Mouse (Mus musculus): ENCODE results near the gene Hlcs. TPM values are rescaled to one million over a fixed set of nuclear protein-coding genes. Genes with fewer than 3 reads are reported as not detected.
A peak's percentile ranks its signal among the peaks of the same experiment; 100 is the strongest.

Gene Hlcs
- polyA plus RNA-seq, 1 experiment from 2014 or later, result 7.9 TPM

DNA sequence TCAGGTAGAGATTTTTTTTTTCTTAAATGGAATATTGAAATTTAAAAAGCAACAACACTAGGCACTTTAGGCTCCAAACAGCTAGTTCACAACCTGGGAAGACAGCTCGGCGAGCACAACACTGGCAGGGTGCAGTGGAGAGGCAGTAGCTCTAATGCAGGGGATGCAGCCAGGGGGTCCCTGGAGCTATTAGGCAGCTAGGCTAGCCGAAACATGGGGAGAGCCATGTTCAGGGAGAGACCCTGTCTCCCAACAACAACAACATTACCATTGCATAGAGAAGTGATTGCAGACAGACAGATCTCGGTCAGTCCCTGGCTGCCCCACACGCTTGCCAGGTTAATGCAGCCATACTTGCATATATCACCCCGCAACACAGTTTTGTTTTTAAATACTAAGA is 58.3 kb downstream of the Hlcs start:
- no peak for ATAC-seq
- Histone ChIP-seq H3K4me2 (ENCODE audit: low read length) (no peak overlapping the region), H3K27ac (ENCODE audit: low read depth, low read length) (no peak overlapping the region), H3K36me3 (ENCODE audit: control insufficient read depth, insufficient read depth, low read length) (no peaks in the 10 kb centered on the region), H3K4me1 (ENCODE audit: control insufficient read depth, insufficient read depth, low read depth, low read length) (no peaks in the 10 kb centered on the region), H3K4me3 (ENCODE audit: low read length) (no peak overlapping the region), H3K9ac (ENCODE audit: low read depth, low read length) (no peak overlapping the region), H3K9me3 (ENCODE audit: control insufficient read depth, low read length) (no peaks in the 10 kb centered on the region), H3K27me3 (replicated peaks; ENCODE audit: control insufficient read depth, insufficient read depth, low read length) (no peaks in the 10 kb centered on the region)
- WGBS, result 96% methylated on average over 6 of the region's 6 CpGs

DNA sequence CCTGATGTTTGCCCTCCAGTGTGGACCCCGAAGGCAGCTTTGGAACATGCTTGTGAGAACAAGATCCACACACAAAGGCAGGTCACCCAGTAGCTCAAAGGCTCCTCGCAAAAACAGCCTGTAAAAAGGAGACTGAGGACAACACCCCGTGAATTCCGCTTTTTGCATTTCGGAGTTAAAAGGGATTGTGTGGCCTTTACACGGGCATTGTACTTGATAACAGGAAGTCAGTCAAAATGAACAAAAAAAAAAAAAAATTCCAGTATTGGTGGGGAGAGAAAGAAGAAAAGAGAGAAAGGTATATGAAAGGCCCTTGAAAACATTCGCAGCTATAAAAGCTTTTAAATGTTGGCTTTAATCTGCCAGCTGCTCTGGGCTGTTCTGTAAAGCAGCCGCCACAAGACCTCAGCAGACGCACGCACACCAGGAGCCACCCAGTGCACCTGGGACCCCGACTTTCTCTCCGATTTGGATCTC is 58.9 kb downstream of the Hlcs start:
- Histone ChIP-seq H3K36me3 (ENCODE audit: control insufficient read depth, insufficient read depth, low read length) (no peaks in the 10 kb centered on the region), H3K27ac (ENCODE audit: low read depth, low read length) (no peak overlapping the region), H3K4me1 (ENCODE audit: control insufficient read depth, insufficient read depth, low read depth, low read length) (0 out of 2 replicates have a peak, but pooled peaks cover 3% of the 10 kb centered on the region), H3K9me3 (ENCODE audit: control insufficient read depth, low read length) (no peaks in the 10 kb centered on the region), H3K9ac (ENCODE audit: low read depth, low read length) (no peak overlapping the region; the same call in 1 of the 2 replicates), H3K27me3 (replicated peaks; ENCODE audit: control insufficient read depth, insufficient read depth, low read length) (no peaks in the 10 kb centered on the region), H3K4me2 (ENCODE audit: low read length) (no peak overlapping the region), H3K4me3 (ENCODE audit: low read length) (no peak overlapping the region)
- WGBS, result 59% methylated on average over 12 of the region's 12 CpGs
- ATAC-seq, result no peak

DNA sequence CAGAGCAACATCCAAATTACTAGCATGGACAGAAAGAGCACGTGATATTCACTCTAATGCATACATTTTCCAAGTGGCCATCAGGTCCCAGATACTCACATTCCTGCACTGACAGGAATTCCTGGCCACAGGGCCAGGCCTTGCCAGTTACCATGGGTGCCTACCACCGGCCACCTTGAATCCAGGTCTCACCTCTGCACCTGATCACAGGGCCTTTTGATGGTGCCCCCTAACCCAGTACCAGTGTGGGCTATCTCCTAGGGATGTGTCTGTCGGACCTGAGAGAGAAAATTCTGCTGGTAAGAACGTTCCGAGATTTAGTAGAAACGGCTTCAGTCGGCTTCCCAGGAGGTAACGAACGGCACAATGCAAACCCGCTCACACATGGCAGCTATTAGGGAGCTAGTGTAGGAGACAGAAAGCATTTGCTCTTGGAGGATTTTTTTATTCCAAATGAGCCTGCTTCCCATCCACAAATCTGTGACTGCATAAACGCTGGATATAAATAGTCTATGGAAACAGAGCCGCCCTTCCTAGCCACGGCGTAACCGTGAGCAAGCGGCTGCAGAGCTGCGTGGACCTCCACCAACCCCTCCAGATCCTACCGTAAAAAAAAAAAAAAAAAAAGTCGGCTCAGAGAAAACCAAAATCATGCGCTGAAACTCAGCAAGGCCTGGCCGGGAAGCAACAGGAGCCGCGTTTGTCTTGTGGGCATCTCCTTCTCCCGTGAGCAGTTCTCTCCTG is 59.5 kb downstream of the Hlcs start:
- Histone ChIP-seq H3K36me3 (ENCODE audit: control insufficient read depth, insufficient read depth, low read length) (no peaks in the 10 kb centered on the region), H3K27ac (ENCODE audit: low read depth, low read length) (no peak overlapping the region), H3K4me3 (ENCODE audit: low read length) (no peak overlapping the region), H3K27me3 (replicated peaks; ENCODE audit: control insufficient read depth, insufficient read depth, low read length) (no peaks in the 10 kb centered on the region), H3K4me1 (ENCODE audit: control insufficient read depth, insufficient read depth, low read depth, low read length) (0 out of 2 replicates have a peak, but pooled peaks cover 3% of the 10 kb centered on the region), H3K9me3 (ENCODE audit: control insufficient read depth, low read length) (no peaks in the 10 kb centered on the region), H3K9ac (ENCODE audit: low read depth, low read length) (no peak overlapping the region), H3K4me2 (ENCODE audit: low read length) (no peak overlapping the region)
- ATAC-seq, result no peak
- WGBS, result 68% methylated on average over 24 of the region's 24 CpGs

DNA sequence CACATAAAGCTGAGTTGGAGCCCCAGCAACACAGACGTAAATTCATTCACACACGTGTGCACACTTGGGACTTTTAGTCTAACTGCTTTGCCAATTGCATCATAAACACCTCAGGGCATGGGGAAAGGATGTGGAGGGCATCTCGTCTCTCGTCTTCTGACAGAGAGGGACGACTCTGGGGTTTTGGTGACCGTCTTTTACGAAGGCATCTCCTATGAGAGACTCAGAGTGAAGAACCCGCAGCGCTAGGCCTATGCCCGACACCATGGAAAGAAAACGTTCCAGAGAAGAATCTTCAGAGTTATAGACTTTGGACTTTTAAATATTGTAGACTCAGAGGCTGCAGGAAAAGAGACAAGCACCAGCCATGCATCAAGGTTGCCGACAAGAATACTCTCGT is 61.6 kb downstream of the Hlcs start:
- ATAC-seq, result no peak
- Histone ChIP-seq H3K27ac (ENCODE audit: low read depth, low read length) (no peak overlapping the region), H3K9ac (ENCODE audit: low read depth, low read length) (no peak overlapping the region), H3K4me3 (ENCODE audit: low read length) (no peak overlapping the region), H3K4me1 (ENCODE audit: control insufficient read depth, insufficient read depth, low read depth, low read length) (0 out of 2 replicates have a peak, but pooled peaks cover 3% of the 10 kb centered on the region), H3K36me3 (ENCODE audit: control insufficient read depth, insufficient read depth, low read length) (no peaks in the 10 kb centered on the region), H3K9me3 (ENCODE audit: control insufficient read depth, low read length) (no peaks in the 10 kb centered on the region), H3K27me3 (replicated peaks; ENCODE audit: control insufficient read depth, insufficient read depth, low read length) (no peaks in the 10 kb centered on the region), H3K4me2 (ENCODE audit: low read length) (no peak overlapping the region)
- 81% methylated on average over 13 of the region's 13 CpGs for WGBS

DNA sequence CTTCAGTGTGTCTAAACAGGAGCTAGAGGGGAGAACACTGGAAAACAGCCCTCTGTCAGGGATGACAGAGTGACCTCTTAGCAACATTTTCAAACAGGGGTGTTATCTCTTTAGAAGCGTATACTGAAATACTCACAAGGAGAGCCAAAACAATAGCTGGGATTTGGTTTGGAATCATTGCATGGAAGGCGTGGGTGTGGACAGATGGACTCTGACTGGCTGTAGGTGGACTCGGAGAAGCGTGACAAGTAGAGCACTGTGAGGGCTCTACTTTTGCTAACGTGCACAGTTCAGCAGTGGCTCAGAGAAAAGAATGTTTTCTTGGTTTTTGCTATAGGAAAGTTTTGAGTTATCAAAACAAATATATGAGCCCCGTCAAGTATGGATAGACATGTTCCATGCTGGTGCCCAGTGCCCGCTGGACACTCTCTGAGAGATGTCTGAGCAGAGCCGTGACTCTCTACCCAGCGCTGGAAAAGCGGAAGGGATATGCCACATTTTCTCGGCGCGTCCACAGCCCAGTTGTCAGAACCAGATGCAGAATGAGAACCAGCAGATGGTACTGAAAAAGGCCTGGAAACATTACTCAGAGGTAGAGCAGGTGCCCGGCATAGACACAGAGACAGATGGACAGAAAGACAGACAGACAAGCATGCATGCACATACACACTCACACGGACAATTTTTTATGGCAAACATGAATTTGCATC is 62.6 kb downstream of the Hlcs start:
- 81% methylated on average over 15 of the region's 15 CpGs for WGBS
- ATAC-seq, result no peak
- H3K4me1 ChIP-seq (ENCODE audit: control insufficient read depth, insufficient read depth, low read depth, low read length), result 0 out of 2 replicates have a peak, but pooled peaks cover 3% of the 10 kb centered on the region

DNA sequence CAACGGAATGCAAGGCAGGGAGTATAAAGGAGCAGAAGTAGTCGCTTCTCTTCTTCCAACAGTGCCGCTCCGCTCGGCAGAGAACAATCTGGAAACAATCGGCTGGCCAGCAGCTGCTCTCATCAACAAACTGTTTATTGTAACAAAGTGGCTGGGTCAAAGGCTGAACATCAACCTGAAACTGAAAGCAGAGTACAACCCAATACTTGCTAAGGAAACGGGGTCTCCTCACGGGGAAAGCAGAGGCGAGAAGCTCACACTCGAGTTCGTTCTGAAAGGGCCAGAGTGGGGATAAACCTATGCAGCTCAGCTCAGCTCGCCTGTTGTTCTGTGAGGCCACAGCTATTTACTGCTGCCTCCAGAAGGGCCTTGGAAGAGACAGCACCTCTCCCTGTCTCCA is 63.2 kb downstream of the Hlcs start:
- 0 out of 2 replicates have a peak, but pooled peaks cover 3% of the 10 kb centered on the region for H3K4me1 ChIP-seq (ENCODE audit: control insufficient read depth, insufficient read depth, low read depth, low read length)
- no peak for ATAC-seq
- peak overlapping the region; percentile 12; the same call in 1 of the 2 replicates for H3K9ac ChIP-seq (ENCODE audit: low read depth, low read length)
- H3K27ac ChIP-seq (ENCODE audit: low read depth, low read length), result no peak overlapping the region
- WGBS, result 55% methylated on average over 12 of the region's 12 CpGs
- no peaks in the 10 kb centered on the region for H3K9me3 ChIP-seq (ENCODE audit: control insufficient read depth, low read length)
- H3K4me2 ChIP-seq (ENCODE audit: low read length), result no peak overlapping the region
- H3K4me3 ChIP-seq (ENCODE audit: low read length), result no peak overlapping the region
- H3K27me3 ChIP-seq (replicated peaks; ENCODE audit: control insufficient read depth, insufficient read depth, low read length), result no peaks in the 10 kb centered on the region
- no peaks in the 10 kb centered on the region for H3K36me3 ChIP-seq (ENCODE audit: control insufficient read depth, insufficient read depth, low read length)

More for the DNA sequence above, 62.6 kb downstream of the Hlcs start:
- no peaks in the 10 kb centered on the region for H3K36me3 ChIP-seq (ENCODE audit: control insufficient read depth, insufficient read depth, low read length)
- H3K4me3 ChIP-seq (ENCODE audit: low read length), result no peak overlapping the region
- H3K27ac ChIP-seq (ENCODE audit: low read depth, low read length), result no peak overlapping the region
- H3K27me3 ChIP-seq (replicated peaks; ENCODE audit: control insufficient read depth, insufficient read depth, low read length), result no peaks in the 10 kb centered on the region
- H3K4me2 ChIP-seq (ENCODE audit: low read length), result no peak overlapping the region
- H3K9ac ChIP-seq (ENCODE audit: low read depth, low read length), result no peak overlapping the region
- H3K9me3 ChIP-seq (ENCODE audit: control insufficient read depth, low read length), result no peaks in the 10 kb centered on the region

DNA sequence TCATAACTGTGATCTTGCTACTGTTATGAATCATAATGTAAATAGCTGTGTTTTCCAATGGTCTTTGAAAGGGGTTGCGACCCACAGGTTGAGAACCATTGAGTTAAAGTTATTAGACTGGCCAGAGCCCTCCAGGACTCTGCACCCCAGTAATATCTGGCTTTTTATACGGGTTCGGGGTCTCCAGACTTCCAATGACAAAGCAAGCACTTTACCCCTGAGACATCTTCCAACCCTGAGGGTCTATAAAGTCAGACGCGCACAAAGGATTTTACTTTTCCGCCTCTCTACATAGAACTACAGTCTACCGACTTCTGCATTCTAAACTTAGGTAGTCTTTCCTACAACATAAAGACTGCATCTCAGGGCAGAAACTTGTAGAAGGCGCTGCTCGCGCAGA is 63.7 kb downstream of the Hlcs start:
- Histone ChIP-seq H3K27ac (ENCODE audit: low read depth, low read length) (no peak overlapping the region), H3K9ac (ENCODE audit: low read depth, low read length) (no peak overlapping the region), H3K4me2 (ENCODE audit: low read length) (no peak overlapping the region), H3K4me3 (ENCODE audit: low read length) (no peak overlapping the region), H3K36me3 (ENCODE audit: control insufficient read depth, insufficient read depth, low read length) (no peaks in the 10 kb centered on the region), H3K9me3 (ENCODE audit: control insufficient read depth, low read length) (no peaks in the 10 kb centered on the region), H3K27me3 (replicated peaks; ENCODE audit: control insufficient read depth, insufficient read depth, low read length) (no peaks in the 10 kb centered on the region; the same call in 1 of the 2 replicates), H3K4me1 (ENCODE audit: control insufficient read depth, insufficient read depth, low read depth, low read length) (0 out of 2 replicates have a peak, but pooled peaks cover 3% of the 10 kb centered on the region)
- no peak for ATAC-seq
- WGBS, result 89% methylated on average over 10 of the region's 10 CpGs

DNA sequence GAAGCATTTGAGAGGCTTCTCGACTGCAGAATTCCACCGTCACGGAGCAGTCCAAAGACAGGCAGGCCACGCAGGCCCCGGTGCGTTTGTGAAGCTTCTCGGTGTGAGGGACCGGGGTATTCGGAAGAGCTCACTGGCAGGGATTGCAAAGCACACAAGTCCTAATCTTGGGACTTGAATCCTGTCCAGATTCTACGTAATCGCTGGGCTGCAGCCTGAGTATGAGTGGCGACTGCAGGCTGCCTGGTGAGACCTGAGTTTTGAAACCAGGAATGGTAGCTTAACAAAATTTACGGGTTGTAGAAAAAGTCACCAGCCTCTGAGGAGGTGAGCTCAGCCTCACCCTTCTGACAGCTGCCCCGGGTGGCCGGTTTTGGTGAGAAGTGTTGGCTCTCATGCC is 64.7 kb downstream of the Hlcs start:
- H3K27me3 ChIP-seq (replicated peaks; ENCODE audit: control insufficient read depth, insufficient read depth, low read length), result no peaks in the 10 kb centered on the region; the same call in 1 of the 2 replicates
- no peak for ATAC-seq
- 86% methylated on average over 15 of the region's 15 CpGs for WGBS
- no peak overlapping the region for H3K27ac ChIP-seq (ENCODE audit: low read depth, low read length)
- H3K9me3 ChIP-seq (ENCODE audit: control insufficient read depth, low read length), result no peaks in the 10 kb centered on the region
- H3K9ac ChIP-seq (ENCODE audit: low read depth, low read length), result no peak overlapping the region
- no peak overlapping the region for H3K4me2 ChIP-seq (ENCODE audit: low read length)
- H3K36me3 ChIP-seq (ENCODE audit: control insufficient read depth, insufficient read depth, low read length), result no peaks in the 10 kb centered on the region
- 0 out of 2 replicates have a peak, but pooled peaks cover 3% of the 10 kb centered on the region for H3K4me1 ChIP-seq (ENCODE audit: control insufficient read depth, insufficient read depth, low read depth, low read length)
- H3K4me3 ChIP-seq (ENCODE audit: low read length), result no peak overlapping the region

DNA sequence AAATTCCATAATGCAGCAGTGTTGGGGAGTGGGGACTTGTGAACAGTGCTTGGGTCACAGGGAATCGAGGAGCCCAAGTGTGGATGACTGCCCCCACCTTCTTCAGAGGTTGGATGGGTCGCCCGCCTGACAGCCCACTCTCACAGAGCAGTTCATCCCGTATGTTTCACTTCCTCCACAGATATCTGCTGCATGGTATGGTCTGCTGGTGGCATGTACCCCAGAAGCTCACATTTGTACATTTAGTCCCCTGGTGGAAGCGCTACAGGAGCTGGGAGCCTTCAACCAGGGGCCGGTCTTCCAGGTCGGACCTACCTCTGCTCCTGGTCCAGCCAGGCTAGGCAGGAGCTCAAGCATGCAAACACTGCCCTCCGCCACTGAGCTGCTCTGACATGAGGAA is 66.4 kb downstream of the Hlcs start:
- no peaks in the 10 kb centered on the region for H3K36me3 ChIP-seq (ENCODE audit: control insufficient read depth, insufficient read depth, low read length)
- no peak overlapping the region for H3K9ac ChIP-seq (ENCODE audit: low read depth, low read length)
- no peak overlapping the region for H3K4me2 ChIP-seq (ENCODE audit: low read length)
- 0 out of 2 replicates have a peak, but pooled peaks cover 3% of the 10 kb centered on the region for H3K4me1 ChIP-seq (ENCODE audit: control insufficient read depth, insufficient read depth, low read depth, low read length)
- H3K9me3 ChIP-seq (ENCODE audit: control insufficient read depth, low read length), result no peaks in the 10 kb centered on the region
- H3K4me3 ChIP-seq (ENCODE audit: low read length), result no peak overlapping the region
- H3K27me3 ChIP-seq (replicated peaks; ENCODE audit: control insufficient read depth, insufficient read depth, low read length), result no peaks in the 10 kb centered on the region; the same call in 1 of the 2 replicates
- H3K27ac ChIP-seq (ENCODE audit: low read depth, low read length), result no peak overlapping the region
- no peak for ATAC-seq
- WGBS, result 96% methylated on average over 8 of the region's 8 CpGs

All from hindbrain, embryonic 16.5 days (tissue).